Mouse (Mus musculus) forelimb bud, embryonic 11.5 days (tissue): ENCODE measurements around the gene 1520401A03Rik.
"Not testable (repeated sequence)": the region's sequence is repeated elsewhere in the genome, so short reads cannot be mapped to it uniquely, and the experiment has no call there.

Experiments used
- DNase-seq: peaks from one replicate; pipeline ENCODE4 v3.0.0-alpha.2; 2012; ENCODE audit warnings: low read depth, low spot score

1520401A03Rik gene

GRCm38 (mm10) chr17:23722376-23723125 is at the start of gene 1520401A03Rik:
Gene 1520401A03Rik, minus strand, starts transcription at chr17:23722783.
- no peak for DNase-seq

- not testable (repeated sequence) for DNase-seq
Observed at GRCm38 (mm10) chr17:23772219-23772556, 49.6 kb upstream of the 1520401A03Rik start.

GRCm38 (mm10) chr17:23771284-23772218 is 49.0 kb upstream of the 1520401A03Rik start, which contains the start of gene Flywch1:
Gene Flywch1, minus strand, starts transcription at chr17:23771602.
- peak; percentile 99 for DNase-seq

DNA sequence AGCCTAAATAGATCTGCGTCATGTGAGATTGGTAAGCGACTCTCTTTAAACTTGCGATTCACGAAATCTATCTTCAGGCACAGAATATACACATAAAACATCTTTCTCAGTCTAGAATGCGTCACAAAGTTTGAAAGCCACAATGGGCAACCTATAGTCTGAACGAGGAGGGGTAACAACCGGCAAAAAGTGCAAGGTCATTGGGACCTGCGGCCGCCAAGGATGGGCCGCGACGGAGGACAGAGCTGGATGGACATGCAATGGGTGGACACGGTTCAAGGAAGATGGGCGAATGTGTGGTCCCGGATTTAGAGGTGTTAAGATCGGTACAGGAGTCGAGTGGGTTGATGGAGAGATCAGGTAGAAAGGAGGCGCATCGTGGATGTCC is 48.3 kb upstream of the 1520401A03Rik start:
- no peak for DNase-seq

DNA sequence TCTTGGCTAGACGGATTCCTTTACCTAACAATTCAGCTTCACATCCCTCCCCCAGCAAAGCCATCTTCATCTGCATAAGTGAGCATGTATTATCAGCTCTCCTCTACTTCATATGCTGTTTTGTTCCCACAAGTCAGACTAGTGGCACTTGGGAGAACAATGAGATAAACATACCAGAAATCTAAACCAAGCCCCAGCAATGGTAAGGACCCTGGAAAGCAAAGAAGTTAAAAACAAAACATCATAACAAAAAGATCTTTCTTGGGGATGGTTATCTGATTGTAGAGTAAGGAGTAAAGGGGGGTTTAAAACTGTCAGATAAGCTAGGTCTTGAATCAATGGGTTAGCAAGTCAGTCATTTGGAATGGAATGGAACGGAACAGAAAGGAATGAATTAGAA is 47.9 kb upstream of the 1520401A03Rik start:
- no peak for DNase-seq

DNA sequence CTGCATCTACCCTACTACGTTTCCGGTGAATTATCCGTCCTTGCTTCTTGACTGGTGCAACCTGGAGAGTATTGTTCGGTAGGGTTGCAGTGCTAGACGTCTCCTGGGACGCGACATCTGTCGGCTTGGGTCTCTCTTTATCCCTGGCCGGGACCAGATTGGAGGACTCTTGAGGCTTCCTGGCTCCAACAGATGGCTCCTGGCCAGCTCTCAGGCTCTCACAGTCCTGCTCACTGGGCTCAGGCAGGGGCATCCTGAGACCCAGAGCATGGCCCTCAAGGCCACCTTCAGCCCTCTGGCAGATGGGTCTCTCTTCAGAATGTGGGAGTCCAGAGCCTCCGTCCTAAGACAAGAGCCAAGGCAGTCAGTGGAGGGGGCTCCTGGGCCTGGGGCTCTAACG is 40.4 kb upstream of the 1520401A03Rik start:
- no peak for DNase-seq

DNA sequence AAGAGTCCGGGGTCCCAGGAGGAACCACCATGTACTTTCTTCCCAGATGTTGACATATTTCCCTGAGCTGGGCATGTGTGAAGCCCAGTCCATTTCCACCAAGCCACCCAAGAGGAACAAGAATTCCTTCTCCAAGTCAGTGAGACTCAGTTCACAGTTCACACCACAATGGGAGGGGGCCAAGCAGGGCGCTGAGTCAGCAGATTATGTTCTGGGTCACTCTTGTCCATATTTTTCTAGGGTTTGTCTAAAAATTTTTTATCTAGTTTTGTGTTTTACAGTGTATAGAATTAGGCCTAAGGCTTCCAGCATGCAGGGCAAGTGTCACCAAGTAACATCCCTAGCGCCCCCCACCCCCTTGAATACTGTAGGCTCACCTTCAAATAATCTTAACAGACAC is 38.6 kb upstream of the 1520401A03Rik start:
- DNase-seq = no peak

- no peak for DNase-seq
Observed at GRCm38 (mm10) chr17:23760231-23760630, 37.6 kb upstream of the 1520401A03Rik start.

DNA sequence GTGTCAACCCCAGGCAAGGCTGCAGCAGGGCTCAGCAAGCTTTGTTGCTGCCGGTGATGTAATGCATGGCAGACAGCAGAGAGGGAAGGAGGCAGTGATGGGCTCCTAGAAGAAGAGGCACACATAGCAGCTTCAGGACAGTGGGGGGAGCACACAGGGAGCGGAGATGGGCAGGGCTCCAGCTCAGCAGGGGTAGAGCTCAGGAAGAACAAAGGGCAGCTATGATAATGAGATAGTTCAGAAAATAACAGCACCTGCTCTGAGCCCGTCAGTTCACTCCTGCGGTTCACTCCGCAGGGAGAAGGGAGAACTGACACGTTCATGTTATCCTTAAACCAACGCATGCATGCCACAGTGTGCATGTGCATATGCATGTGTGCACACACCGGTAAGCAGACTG is 36.2 kb upstream of the 1520401A03Rik start:
- no peak for DNase-seq

GRCm38 (mm10) chr17:23757581-23757980 is 35.0 kb upstream of the 1520401A03Rik start:
- DNase-seq = no peak

DNA sequence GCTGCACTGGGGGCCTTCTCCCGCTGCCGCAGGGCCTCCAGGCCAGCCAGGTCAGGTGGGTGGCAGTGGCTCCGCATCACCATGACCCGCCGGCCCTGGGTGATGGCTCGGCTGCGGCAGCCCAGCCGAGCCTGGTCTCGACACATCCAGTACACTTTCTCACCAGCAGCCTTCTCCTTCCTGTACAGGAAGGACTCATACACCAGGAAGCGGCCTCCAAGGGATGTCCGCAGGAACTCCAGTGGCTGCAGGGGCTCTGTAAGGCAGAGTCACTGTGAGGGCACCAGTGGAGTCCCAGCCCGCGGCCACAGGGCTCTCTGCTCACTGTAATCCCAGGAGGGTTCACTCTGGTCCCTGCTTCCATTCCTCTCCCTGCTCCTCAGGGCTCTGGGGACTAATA is 33.1 kb upstream of the 1520401A03Rik start:
- DNase-seq = no peak

DNA sequence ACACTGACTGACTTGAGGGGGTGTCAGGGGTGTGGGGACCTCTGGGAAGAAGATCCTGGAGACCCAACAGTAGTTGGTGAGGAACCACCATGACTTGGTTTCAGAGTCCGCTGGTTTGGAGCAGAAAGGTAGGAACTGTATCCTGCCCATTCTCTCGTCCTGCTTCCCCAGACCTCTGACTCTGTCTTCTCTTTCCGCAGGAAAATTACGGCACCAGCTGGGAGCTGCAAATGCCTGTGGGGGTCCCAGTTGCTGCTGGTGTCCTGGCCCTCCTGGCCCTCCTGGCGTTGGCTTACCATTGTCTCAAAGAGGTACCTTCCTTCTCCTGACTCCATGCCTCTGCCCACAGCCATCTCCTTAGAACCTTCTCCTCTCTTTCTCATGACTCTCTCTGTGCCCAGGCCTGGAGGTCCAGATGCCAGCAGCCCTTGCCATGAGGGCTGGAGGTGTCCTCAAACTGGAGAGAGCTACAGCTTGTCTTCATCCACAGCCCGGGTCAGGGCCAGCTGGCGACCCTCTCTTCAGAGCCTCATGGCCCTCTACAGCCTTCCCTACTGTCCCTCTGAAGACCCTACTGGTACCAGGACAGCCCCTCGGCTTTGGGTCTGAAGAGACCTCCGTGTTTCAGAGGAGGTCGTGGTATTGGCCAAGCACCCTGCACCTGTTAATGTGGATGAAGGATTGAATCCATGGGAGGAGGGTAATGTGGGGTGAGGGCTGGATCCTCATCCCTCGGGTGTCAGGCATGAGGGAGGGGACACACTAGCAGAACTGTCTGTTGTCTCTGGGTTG is 27.0 kb upstream of the 1520401A03Rik start:
- DNase-seq = no peak

- peak; percentile 83 for DNase-seq
Observed at GRCm38 (mm10) chr17:23748631-23749391, 26.2 kb upstream of the 1520401A03Rik start.

GRCm38 (mm10) chr17:23748026-23748425 is 25.4 kb upstream of the 1520401A03Rik start:
- DNase-seq = no peak

- no peak for DNase-seq
Observed at GRCm38 (mm10) chr17:23747471-23747870, 24.9 kb upstream of the 1520401A03Rik start.

DNA sequence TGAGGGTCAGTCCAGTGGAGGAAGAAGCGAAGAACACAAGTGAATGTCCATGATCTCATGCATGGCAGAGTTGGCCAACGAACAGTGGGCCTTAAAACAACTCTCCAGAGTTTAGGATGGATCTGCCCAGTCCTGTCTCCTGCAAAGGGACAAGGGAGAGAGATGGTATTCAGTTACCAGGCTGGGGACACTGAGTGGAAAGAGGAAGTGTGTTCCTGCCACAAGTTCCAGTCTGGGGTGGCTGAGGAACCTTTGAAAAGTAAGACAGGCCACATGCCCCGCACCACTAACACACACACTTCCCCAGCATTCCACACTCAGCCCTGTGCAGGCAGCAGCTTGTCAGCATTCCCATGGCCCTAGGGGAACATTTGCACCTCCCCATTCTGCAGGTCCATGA is 24.2 kb upstream of the 1520401A03Rik start:
- no peak for DNase-seq

- DNase-seq = no peak
Observed at GRCm38 (mm10) chr17:23746311-23746710, 23.7 kb upstream of the 1520401A03Rik start.

- DNase-seq = no peak
Observed at GRCm38 (mm10) chr17:23745301-23746251, 23.0 kb upstream of the 1520401A03Rik start, which contains the start of gene Kremen2. Gene Kremen2, minus strand, starts transcription at chr17:23745833.

- DNase-seq = no peak
Observed at GRCm38 (mm10) chr17:23744651-23745050, 22.1 kb upstream of the 1520401A03Rik start.

DNA sequence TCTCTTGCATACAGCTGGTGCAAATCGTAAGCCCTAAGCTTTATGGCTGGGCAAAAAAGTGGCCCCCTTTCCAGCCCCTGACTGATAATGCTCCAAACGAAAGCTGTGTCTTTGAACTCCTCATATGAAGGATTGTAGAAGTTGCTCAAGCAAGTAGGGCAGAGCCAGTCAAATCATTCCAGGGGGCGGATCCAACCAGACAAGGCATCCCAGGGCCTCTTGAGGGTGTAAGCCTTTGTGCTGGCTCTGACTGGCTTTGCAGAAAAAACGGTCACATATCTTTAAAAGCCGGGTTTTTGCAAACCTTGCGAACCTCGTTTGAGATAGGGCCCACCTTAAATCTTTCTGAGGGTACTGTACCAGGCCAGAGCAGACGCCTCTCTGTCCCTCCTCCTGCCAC is 21.5 kb upstream of the 1520401A03Rik start:
- DNase-seq = no peak
